Mouse (Mus musculus): ENCODE results near the gene Pdia5. TPM values are rescaled to one million over a fixed set of nuclear protein-coding genes. Genes with fewer than 3 reads are reported as not detected.

The Pdia5 gene
- polyA plus RNA-seq, 2 experiments from 2014 or later = not detected

DNA sequence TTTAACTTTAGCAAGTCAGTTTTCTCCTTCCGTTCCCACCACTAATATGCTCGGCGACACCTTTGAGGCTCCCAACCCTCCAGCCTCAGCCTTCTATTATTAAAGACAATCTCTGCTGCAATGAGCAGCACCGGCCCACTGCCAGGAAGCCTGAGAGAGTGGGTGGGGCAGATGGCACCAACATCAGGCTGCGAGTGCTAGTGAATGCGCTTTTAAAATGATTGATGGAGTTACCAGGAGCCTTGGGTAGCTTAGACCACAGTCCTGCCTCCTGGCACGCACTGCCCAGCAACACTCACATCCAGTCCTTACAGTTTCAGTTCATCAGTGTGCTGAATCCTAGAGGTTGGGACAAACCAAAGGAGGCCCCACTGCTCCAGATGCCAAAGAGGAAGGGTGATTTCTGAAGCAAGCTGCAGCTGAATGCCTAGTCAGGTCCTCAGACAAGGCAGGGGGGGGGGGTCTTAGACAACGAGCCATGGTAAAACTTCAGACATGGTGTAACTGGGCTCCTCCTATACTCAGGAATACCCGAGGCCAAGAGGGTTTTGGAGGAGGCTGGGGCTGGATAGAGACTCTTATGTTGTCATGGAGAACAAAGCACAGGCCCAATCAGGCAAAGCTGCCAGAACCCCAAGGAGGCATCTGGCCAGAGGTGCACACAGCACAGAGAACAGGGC is 49.2 kb downstream of the Pdia5 start:
- ATAC-seq = no peak

GRCm38 (mm10) chr16:35439046-35439445 is 51.6 kb downstream of the Pdia5 start:
- no peak for ATAC-seq

DNA sequence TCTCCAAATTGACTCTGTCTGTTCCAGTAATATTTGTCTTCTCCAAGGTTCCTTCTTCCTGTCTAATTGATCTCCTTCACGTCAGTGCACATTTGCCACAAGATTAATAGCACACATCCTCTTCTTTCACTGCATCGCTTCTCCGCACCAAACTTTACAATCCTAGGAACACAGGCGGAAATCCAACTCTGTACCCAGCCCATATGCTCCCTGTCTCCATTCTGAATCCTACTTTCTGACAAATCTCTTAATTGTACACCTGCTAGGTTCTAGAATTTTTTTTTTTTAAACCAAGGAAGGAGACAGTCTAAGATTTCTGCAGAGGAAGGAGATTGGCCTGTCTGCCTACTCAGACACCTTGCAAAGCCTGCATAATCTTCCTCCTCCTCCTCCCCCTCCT is 59.1 kb downstream of the Pdia5 start:
- no peak for ATAC-seq

- ATAC-seq = no peak
These were observed 65.7 kb downstream of the Pdia5 start for GRCm38 (mm10) chr16:35424926-35425325.

DNA sequence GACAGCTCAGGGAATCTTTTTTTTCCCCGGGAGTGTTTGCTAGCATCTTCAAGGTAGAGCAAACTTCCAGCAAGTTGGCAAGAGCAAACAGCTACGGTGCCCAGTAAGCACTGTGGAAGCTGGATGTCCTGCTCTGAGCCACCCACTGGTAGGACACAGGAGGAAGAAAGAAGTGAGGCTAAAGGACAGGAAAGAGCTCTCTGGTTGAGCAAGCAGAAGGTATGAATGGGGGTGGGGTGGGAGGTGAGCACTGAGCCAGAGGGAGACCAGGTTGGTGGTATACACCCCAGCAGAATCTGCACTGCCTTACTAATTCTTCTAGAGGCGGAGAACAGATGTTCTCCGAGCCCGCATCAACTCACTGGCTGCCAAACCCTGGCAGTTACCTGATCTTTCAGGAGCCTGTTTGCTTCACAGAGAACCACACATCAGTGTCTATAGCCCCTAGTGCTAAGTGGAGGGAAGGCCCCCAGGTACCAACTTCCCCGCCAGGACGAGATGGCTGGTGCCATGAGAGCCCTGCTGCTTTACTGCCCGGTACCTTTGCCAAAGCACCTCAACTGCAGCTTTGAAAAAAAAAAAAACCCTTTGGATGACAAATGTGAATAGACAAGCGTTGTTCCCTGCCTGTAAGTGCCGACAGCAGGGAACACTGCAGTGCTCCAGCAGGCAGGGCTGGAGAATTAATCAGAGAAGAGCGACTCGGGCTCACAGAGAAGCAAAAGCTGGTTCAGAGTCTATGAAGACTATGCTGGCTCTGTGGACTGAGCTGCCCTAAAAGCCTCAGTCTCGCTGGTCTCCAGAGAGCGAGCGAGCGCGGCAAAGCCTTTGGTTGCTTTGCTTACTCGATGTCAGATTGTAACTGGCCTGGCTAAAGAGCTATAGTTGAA is 67.2 kb downstream of the Pdia5 start:
- ATAC-seq = no peak

- ATAC-seq = no peak
These were observed 68.0 kb downstream of the Pdia5 start for GRCm38 (mm10) chr16:35422705-35423104.

GRCm38 (mm10) chr16:35422141-35422540 is 68.5 kb downstream of the Pdia5 start:
- no peak for ATAC-seq

- no peak for ATAC-seq
These were observed 76.1 kb downstream of the Pdia5 start for GRCm38 (mm10) chr16:35414616-35415015.

GRCm38 (mm10) chr16:35406706-35407105 is 84.0 kb downstream of the Pdia5 start:
- ATAC-seq = no peak

DNA sequence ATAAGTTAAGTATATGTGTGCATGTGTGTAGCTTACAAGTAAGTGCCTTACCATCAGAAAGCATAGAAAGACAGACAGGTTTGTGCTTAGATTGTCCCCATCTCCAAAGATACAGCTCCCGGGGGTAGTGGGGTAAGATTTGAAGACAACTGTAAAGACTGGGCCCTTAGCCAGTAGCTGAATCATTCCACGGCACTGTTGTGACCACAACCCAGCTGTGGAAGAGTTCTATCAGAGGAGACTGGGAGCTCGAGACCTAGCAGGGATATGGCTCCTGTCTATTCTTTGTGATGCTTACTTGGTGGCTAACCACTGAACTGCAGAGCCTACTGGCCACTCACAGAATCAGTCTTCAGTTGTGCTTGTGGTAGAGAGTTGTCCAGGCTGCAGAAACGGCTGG is 84.5 kb downstream of the Pdia5 start:
- no peak for ATAC-seq

- ATAC-seq = no peak
These were observed 85.2 kb downstream of the Pdia5 start for GRCm38 (mm10) chr16:35405348-35406080.

- no peak for ATAC-seq
These were observed 85.8 kb downstream of the Pdia5 start for GRCm38 (mm10) chr16:35404864-35405263.

DNA sequence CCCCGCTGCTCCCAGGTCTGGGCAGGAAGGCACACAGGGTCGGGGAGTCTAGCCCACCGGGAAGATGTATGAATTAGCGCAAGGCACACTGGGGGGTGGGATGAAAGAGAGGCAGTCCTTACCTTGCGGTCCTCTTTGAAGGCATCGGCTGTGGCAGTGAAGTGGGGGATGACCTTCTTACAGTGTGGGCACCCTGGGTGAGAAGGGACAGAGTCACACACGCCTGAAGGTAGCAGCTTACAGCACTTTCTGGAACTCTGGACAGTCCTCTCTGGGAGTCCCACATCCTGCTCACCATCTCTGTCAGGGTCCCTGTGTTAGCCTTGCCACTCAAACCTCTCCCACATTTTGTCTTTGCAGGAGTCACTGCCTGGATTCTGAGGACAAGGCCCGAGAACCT is 86.8 kb downstream of the Pdia5 start:
- ATAC-seq = no peak

DNA sequence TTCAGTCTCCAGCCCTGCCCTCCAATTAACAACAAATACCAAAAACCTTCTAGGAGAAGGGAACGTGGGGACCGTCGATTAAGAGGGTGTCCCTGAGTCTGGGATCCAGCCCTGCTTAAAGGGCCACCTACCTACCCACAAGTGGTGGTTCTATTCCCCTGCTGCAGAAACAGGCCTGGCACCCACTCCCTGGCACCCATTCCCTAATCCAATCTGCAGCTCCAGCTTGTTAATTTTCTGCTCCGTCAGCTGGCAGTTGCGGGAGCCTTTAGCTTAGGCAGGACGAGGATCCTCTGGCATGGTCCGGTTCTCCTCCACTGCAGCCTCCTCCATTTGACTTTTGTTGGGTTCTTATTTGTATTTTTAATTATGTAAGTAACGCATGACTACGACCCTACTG is 87.3 kb downstream of the Pdia5 start:
- no peak for ATAC-seq

- no peak for ATAC-seq
These were observed 97.9 kb downstream of the Pdia5 start for GRCm38 (mm10) chr16:35392813-35393212.

DNA sequence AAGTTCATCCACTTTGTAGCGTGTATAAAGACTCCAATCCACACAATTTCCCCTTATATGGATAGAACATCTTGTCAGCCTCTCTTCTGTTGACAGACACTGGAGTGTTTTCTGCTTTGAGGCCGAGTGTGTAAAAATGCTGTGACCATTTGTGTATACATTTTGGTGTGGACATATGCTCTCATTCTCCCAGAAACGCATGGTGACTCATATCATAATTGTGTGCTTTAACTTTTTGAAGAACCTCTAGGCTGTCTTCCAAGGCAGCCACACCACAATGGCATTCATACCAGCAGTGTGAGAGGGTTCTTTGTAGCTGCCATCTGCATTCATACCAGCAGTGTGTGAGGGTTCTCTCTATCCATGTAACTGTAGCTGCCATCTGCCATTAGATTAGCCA is 105.0 kb downstream of the Pdia5 start:
- no peak for ATAC-seq

DNA sequence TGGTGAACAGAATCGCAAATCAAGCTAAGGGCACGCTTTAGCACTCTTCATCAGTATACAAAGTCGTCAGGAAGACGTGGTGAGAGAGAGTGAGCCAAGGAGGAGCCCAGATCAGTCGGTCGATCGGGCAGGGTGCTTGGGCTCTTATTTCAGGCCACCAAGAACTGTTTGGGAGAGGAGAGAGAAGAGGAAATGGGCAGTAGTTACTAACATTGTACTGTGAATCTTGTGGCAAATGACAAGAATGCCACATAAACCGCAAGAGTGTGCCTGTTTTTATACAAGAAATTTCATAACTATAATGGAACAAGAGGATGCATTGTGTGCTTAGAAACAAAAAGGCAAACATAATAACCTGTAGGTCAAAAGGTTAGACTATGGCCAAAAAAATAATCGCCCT is 110.6 kb downstream of the Pdia5 start:
- ATAC-seq = no peak

GRCm38 (mm10) chr16:35379344-35379743 is 111.3 kb downstream of the Pdia5 start:
- no peak for ATAC-seq

- peak; percentile 16 for ATAC-seq
These were observed 126.6 kb downstream of the Pdia5 start for GRCm38 (mm10) chr16:35364063-35364428.

GRCm38 (mm10) chr16:35363150-35364062 is 127.3 kb downstream of the Pdia5 start, which contains the start of gene Sec22a:
Gene Sec22a, minus strand, starts transcription at chr16:35363918.
- ATAC-seq = peak; percentile 93

DNA sequence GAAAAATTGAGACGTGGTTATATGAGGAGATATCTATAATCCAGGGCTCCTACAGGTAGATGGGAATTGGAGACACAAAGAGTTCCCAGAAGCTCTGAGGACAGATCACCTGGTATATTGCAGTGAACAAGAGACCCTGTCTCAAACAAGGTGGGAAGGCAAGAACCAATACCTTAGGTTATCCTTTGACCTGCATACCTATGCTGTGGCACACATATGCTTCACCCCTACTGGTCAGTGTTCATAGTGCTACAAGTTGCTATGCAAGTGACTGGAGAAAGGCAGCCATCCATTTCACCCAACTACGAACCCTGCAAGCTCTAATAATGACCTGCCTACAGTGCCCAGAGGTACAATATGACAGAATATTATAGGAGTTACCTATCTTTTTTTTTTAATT is 128.5 kb downstream of the Pdia5 start:
- no peak for ATAC-seq

- peak; percentile 25 for ATAC-seq
These were observed 130.1 kb downstream of the Pdia5 start for GRCm38 (mm10) chr16:35360593-35360992.
